Mouse (Mus musculus): ENCODE results near the gene Lsm6. TPM values are rescaled to one million over a fixed set of nuclear protein-coding genes. Genes with fewer than 3 reads are reported as not detected.
A peak's percentile ranks its signal among the peaks of the same experiment; 100 is the strongest.

Lsm6 gene
- polyA plus RNA-seq, 1 experiment, result 8.5 TPM

GRCm38 (mm10) chr8:78808888-78809287 is 12.1 kb downstream of the Lsm6 start:
- no peak overlapping the region for H3K4me3 ChIP-seq (replicated peaks; ENCODE audit: extremely low read depth, low read depth, low read length)
- no peaks in the 10 kb centered on the region for H3K4me1 ChIP-seq (ENCODE audit: control insufficient read depth, insufficient read depth, low read length)
- no peak for TF ChIP-seq POLR2A (IDR thresholded peaks at IDR 0.05; ENCODE audit: borderline replicate concordance, extremely low read depth, low read depth, low read length)
- no peak for TF ChIP-seq CTCF (IDR thresholded peaks at IDR 0.05; ENCODE audit: insufficient read depth, low read length)
- 93% methylated on average over 2 of the region's 2 CpGs for WGBS
- DNase-seq, result no peak

- no peaks in the 10 kb centered on the region for H3K4me1 ChIP-seq (ENCODE audit: control insufficient read depth, insufficient read depth, low read length)
- DNase-seq, result no peak
- WGBS, result 94% methylated on average over 5 of the region's 5 CpGs
- TF ChIP-seq POLR2A (IDR thresholded peaks at IDR 0.05; ENCODE audit: borderline replicate concordance, extremely low read depth, low read depth, low read length) (no peak), CTCF (IDR thresholded peaks at IDR 0.05; ENCODE audit: insufficient read depth, low read length) (no peak)
- no peak overlapping the region for H3K4me3 ChIP-seq (replicated peaks; ENCODE audit: extremely low read depth, low read depth, low read length)
Observed at GRCm38 (mm10) chr8:78808439-78808838, 12.5 kb downstream of the Lsm6 start.

- DNase-seq, result no peak
- Histone ChIP-seq H3K4me1 (ENCODE audit: control insufficient read depth, insufficient read depth, low read length) (no peaks in the 10 kb centered on the region), H3K4me3 (replicated peaks; ENCODE audit: extremely low read depth, low read depth, low read length) (no peak overlapping the region)
- TF ChIP-seq POLR2A (IDR thresholded peaks at IDR 0.05; ENCODE audit: borderline replicate concordance, extremely low read depth, low read depth, low read length) (no peak), CTCF (IDR thresholded peaks at IDR 0.05; ENCODE audit: insufficient read depth, low read length) (no peak)
- WGBS, result 80% methylated on average over 9 of the region's 9 CpGs
Observed at GRCm38 (mm10) chr8:78807283-78807682, 13.7 kb downstream of the Lsm6 start.

GRCm38 (mm10) chr8:78806006-78806405 is 14.9 kb downstream of the Lsm6 start:
- no peaks in the 10 kb centered on the region for H3K4me1 ChIP-seq (ENCODE audit: control insufficient read depth, insufficient read depth, low read length)
- H3K4me3 ChIP-seq (replicated peaks; ENCODE audit: extremely low read depth, low read depth, low read length), result no peak overlapping the region
- WGBS, result 94% methylated on average over 5 of the region's 5 CpGs
- TF ChIP-seq CTCF (IDR thresholded peaks at IDR 0.05; ENCODE audit: insufficient read depth, low read length) (no peak), POLR2A (IDR thresholded peaks at IDR 0.05; ENCODE audit: borderline replicate concordance, extremely low read depth, low read depth, low read length) (no peak)
- DNase-seq, result no peak

- H3K4me1 ChIP-seq (ENCODE audit: control insufficient read depth, insufficient read depth, low read length), result no peaks in the 10 kb centered on the region
- no peak for DNase-seq
- TF ChIP-seq POLR2A (IDR thresholded peaks at IDR 0.05; ENCODE audit: borderline replicate concordance, extremely low read depth, low read depth, low read length) (no peak), CTCF (IDR thresholded peaks at IDR 0.05; ENCODE audit: insufficient read depth, low read length) (no peak)
- no peak overlapping the region for H3K4me3 ChIP-seq (replicated peaks; ENCODE audit: extremely low read depth, low read depth, low read length)
- 94% methylated on average over 6 of the region's 6 CpGs for WGBS
Observed at GRCm38 (mm10) chr8:78801201-78801600, 19.7 kb downstream of the Lsm6 start.

- WGBS, result 78% methylated on average over 3 of the region's 3 CpGs
- TF ChIP-seq POLR2A (IDR thresholded peaks at IDR 0.05; ENCODE audit: borderline replicate concordance, extremely low read depth, low read depth, low read length) (no peak), CTCF (IDR thresholded peaks at IDR 0.05; ENCODE audit: insufficient read depth, low read length) (no peak)
- Histone ChIP-seq H3K4me1 (ENCODE audit: control insufficient read depth, insufficient read depth, low read length) (no peaks in the 10 kb centered on the region), H3K4me3 (replicated peaks; ENCODE audit: extremely low read depth, low read depth, low read length) (no peak overlapping the region)
- DNase-seq, result no peak
Observed at GRCm38 (mm10) chr8:78798671-78799070, 22.3 kb downstream of the Lsm6 start.

- WGBS, result 86% methylated on average over 7 of the region's 7 CpGs
Observed at GRCm38 (mm10) chr8:78797985-78798384, 23.0 kb downstream of the Lsm6 start.

GRCm38 (mm10) chr8:78793231-78793630 is 27.7 kb downstream of the Lsm6 start:
- DNase-seq, result no peak
- Histone ChIP-seq H3K4me3 (replicated peaks; ENCODE audit: extremely low read depth, low read depth, low read length) (no peak overlapping the region), H3K4me1 (ENCODE audit: control insufficient read depth, insufficient read depth, low read length) (no peaks in the 10 kb centered on the region)
- 71% methylated on average over 4 of the region's 4 CpGs for WGBS
- TF ChIP-seq POLR2A (IDR thresholded peaks at IDR 0.05; ENCODE audit: borderline replicate concordance, extremely low read depth, low read depth, low read length) (no peak), CTCF (IDR thresholded peaks at IDR 0.05; ENCODE audit: insufficient read depth, low read length) (no peak)

More at GRCm38 (mm10) chr8:78797985-78798384, 23.0 kb downstream of the Lsm6 start:
- Histone ChIP-seq H3K4me3 (replicated peaks; ENCODE audit: extremely low read depth, low read depth, low read length) (no peak overlapping the region), H3K4me1 (ENCODE audit: control insufficient read depth, insufficient read depth, low read length) (no peaks in the 10 kb centered on the region)
- TF ChIP-seq POLR2A (IDR thresholded peaks at IDR 0.05; ENCODE audit: borderline replicate concordance, extremely low read depth, low read depth, low read length) (no peak), CTCF (IDR thresholded peaks at IDR 0.05; ENCODE audit: insufficient read depth, low read length) (no peak)
- DNase-seq, result no peak

GRCm38 (mm10) chr8:78776816-78777215 is 44.1 kb downstream of the Lsm6 start:
- WGBS, result 87% methylated on average over 9 of the region's 9 CpGs
- Histone ChIP-seq H3K4me3 (replicated peaks; ENCODE audit: extremely low read depth, low read depth, low read length) (no peak overlapping the region), H3K4me1 (ENCODE audit: control insufficient read depth, insufficient read depth, low read length) (no peaks in the 10 kb centered on the region)
- no peak for TF ChIP-seq CTCF (IDR thresholded peaks at IDR 0.05; ENCODE audit: insufficient read depth, low read length)
- no peak for TF ChIP-seq POLR2A (IDR thresholded peaks at IDR 0.05; ENCODE audit: borderline replicate concordance, extremely low read depth, low read depth, low read length)
- DNase-seq, result no peak

GRCm38 (mm10) chr8:78771256-78771655 is 49.7 kb downstream of the Lsm6 start:
- Histone ChIP-seq H3K4me3 (replicated peaks; ENCODE audit: extremely low read depth, low read depth, low read length) (peak overlapping the region; percentile 8), H3K4me1 (ENCODE audit: control insufficient read depth, insufficient read depth, low read length) (no peaks in the 10 kb centered on the region)
- TF ChIP-seq POLR2A (IDR thresholded peaks at IDR 0.05; ENCODE audit: borderline replicate concordance, extremely low read depth, low read depth, low read length) (no peak), CTCF (IDR thresholded peaks at IDR 0.05; ENCODE audit: insufficient read depth, low read length) (no peak)
- DNase-seq, result no peak
- WGBS, result 39% methylated on average over 7 of the region's 7 CpGs
